Mouse (Mus musculus) liver, embryonic 14.5 days (tissue): Measurements from ENCODE around the gene Nipsnap1. TPM values are rescaled to one million over a fixed set of nuclear protein-coding genes. Genes with fewer than 3 reads are reported as not detected.

Experiments used
- ATAC-seq: fragments of 200-750 bp; cut with Nextera tagmentation; 2 replicates; pipeline ENCODE4 v1.8.0; 2017; ENCODE audit warnings: moderate number of reproducible peaks, mild to moderate bottlenecking, moderate library complexity; ENCODE audit not compliant: insufficient read depth
- DNase-seq, 3 experiments: peaks; one replicate each; pipeline ENCODE4 v3.0.0-alpha.2; 2012 to 2013; ENCODE audit warnings: low read depth in 3 of 3, low spot score in 3 of 3
- H3K27ac ChIP-seq: fragments of 300-500 bp; sonication (generic); 2 replicates; pipeline ENCODE4 v1.5.1; 2014; ENCODE audit warnings: moderate library complexity, mild to moderate bottlenecking, control low read depth, inconsistent platforms
- H3K27me3 ChIP-seq: fragments of 300-500 bp; sonication (generic); 2 replicates; pipeline ENCODE4 v1.6.1; 2014; ENCODE audit warnings: mild to moderate bottlenecking, low read length, moderate library complexity; ENCODE audit not compliant: control insufficient read depth, insufficient read depth
- H3K36me3 ChIP-seq: fragments of 300-500 bp; sonication (generic); replicated peaks from 2 replicates; pipeline ENCODE4 v1.6.1; 2014; ENCODE audit warnings: low read depth; ENCODE audit not compliant: control insufficient read depth, insufficient read depth
- H3K4me1 ChIP-seq, 2 experiments: fragments of 200-500 bp in 1 of 2; fragments of 300-500 bp in 1 of 2; sonication (generic) in 1 of 2; replicated peaks; 2 replicates each; pipeline ENCODE4 v1.6.1; 2012 to 2014; ENCODE audit warnings: antibody characterized with exemption in 1 of 2, inconsistent platforms in 1 of 2, low read length in 1 of 2; ENCODE audit not compliant: control insufficient read depth in 2 of 2, insufficient read depth in 2 of 2
- H3K4me2 ChIP-seq: fragments of 300-500 bp; sonication (generic); 2 replicates; pipeline ENCODE4 v1.6.1; 2014; ENCODE audit warnings: low read depth, mild to moderate bottlenecking, control low read depth, moderate library complexity
- H3K4me3 ChIP-seq, 2 experiments: fragments of 200-500 bp in 1 of 2; fragments of 300-500 bp in 1 of 2; sonication (generic) in 1 of 2; 2 replicates each; pipeline ENCODE4 v1.5.1; 2012 to 2014; ENCODE audit warnings: low read depth in 2 of 2, low read length in 2 of 2, mild to moderate bottlenecking in 2 of 2, control low read depth in 1 of 2, inconsistent platforms in 1 of 2, moderate library complexity in 1 of 2; ENCODE audit not compliant: insufficient read depth in 1 of 2
- H3K9ac ChIP-seq: fragments of 300-500 bp; sonication (generic); replicated peaks from 2 replicates; pipeline ENCODE4 v1.6.1; 2014; ENCODE audit warnings: mild to moderate bottlenecking, control low read depth, moderate library complexity
- H3K9me3 ChIP-seq: fragments of 300-500 bp; sonication (generic); 2 replicates; pipeline ENCODE4 v1.6.1; 2016; ENCODE audit warnings: low read length, mixed read lengths; ENCODE audit not compliant: control insufficient read depth
- CTCF ChIP-seq: IDR thresholded peaks from 2 replicates; pipeline ENCODE4 v1.5.1; 2016; ENCODE audit warnings: antibody characterized with exemption, low read depth, control low read depth
- EP300 ChIP-seq: IDR thresholded peaks from 2 replicates; pipeline ENCODE4 v1.6.1; 2016; ENCODE audit warnings: antibody characterized with exemption, low read depth
- WGBS: fragments of 180-500 bp; shearing (Covaris S2); extraction: QIAGEN DNeasy Blood & Tissue Kit; methylation state at CpG from one replicate; pipeline ENCODE4 v1.1.7; 2014; ENCODE audit not compliant: insufficient replicate concordance; 5-methylcytosine and 5-hydroxymethylcytosine counted together
- polyA plus RNA-seq, 2 experiments: library from polyadenylated mRNA; depleted of rRNA in 1 of 2; stranded (reverse) in 1 of 2; unstranded in 1 of 2; fragments of >200 nt; fragmentation: Nextera tagmentation in 1 of 2; extraction: Ambion mirVana in 1 of 2; gene quantifications; 2 replicates each; pipeline versions ENCODE4 v1.2.1 to v1.2.3; 2012 to 2014

Nipsnap1 gene
- polyA plus RNA-seq, 2 experiments = 41.9 to 63.4 TPM

DNA sequence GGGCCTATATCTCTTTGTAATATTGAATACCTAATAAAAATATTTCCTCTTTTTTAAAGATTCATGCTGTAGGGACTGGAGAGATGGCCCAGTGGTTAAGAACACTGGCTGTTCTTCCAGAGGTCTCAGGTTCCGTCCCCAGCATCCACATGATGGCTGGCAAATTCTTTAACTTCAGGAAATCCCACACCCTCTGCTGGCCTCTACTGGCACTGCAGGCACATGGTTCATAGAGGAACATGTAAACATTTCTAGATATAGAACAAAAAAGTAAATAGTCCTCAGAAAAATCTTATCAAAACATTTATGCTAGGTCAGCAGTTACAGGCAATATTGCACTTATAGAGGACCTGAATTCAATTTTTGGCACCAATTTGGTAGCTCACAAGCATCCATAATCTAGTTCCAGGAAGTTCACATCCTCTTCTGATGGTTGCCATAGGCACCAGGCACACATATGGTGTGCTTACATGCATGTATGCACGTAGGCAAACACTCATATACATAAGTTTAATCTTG, 11.7 kb downstream of the Nipsnap1 start:
- DNase-seq = no peak
- ATAC-seq = no peak
- Histone ChIP-seq H3K4me2 (no peak overlapping the region), H3K9ac (no peak overlapping the region), H3K36me3 (no peaks in the 10 kb centered on the region; the same call in 1 of the 2 replicates), H3K27ac (no peak overlapping the region), H3K9me3 (no peaks in the 10 kb centered on the region), H3K4me3 (no peak overlapping the region), H3K4me1 (peaks cover 0 to 3% of the 10 kb centered on the region in 2 experiments; a peak in 1 of 4 replicates), H3K27me3 (no peaks in the 10 kb centered on the region)
- TF ChIP-seq CTCF (peak; percentile 75), EP300 (no peak)
- WGBS = 51% methylated on average over 2 of the region's 2 CpGs

GRCm38 (mm10) chr11:4886987-4887386, 13.2 kb downstream of the Nipsnap1 start:
- TF ChIP-seq EP300 = no peak
- TF ChIP-seq CTCF = no peak
- H3K4me1 ChIP-seq = no peaks in the 10 kb centered on the region; a peak in 1 of 4 replicates
- no peaks in the 10 kb centered on the region; the same call in 1 of the 2 replicates for H3K36me3 ChIP-seq
- no peaks in the 10 kb centered on the region for H3K9me3 ChIP-seq
- no peak for DNase-seq
- H3K27ac ChIP-seq = no peak overlapping the region
- no peak overlapping the region for H3K4me3 ChIP-seq
- WGBS = 81% methylated on average over 3 of the region's 3 CpGs
- H3K4me2 ChIP-seq = no peak overlapping the region
- H3K27me3 ChIP-seq = no peaks in the 10 kb centered on the region
- no peak overlapping the region for H3K9ac ChIP-seq
- no peak for ATAC-seq

DNA sequence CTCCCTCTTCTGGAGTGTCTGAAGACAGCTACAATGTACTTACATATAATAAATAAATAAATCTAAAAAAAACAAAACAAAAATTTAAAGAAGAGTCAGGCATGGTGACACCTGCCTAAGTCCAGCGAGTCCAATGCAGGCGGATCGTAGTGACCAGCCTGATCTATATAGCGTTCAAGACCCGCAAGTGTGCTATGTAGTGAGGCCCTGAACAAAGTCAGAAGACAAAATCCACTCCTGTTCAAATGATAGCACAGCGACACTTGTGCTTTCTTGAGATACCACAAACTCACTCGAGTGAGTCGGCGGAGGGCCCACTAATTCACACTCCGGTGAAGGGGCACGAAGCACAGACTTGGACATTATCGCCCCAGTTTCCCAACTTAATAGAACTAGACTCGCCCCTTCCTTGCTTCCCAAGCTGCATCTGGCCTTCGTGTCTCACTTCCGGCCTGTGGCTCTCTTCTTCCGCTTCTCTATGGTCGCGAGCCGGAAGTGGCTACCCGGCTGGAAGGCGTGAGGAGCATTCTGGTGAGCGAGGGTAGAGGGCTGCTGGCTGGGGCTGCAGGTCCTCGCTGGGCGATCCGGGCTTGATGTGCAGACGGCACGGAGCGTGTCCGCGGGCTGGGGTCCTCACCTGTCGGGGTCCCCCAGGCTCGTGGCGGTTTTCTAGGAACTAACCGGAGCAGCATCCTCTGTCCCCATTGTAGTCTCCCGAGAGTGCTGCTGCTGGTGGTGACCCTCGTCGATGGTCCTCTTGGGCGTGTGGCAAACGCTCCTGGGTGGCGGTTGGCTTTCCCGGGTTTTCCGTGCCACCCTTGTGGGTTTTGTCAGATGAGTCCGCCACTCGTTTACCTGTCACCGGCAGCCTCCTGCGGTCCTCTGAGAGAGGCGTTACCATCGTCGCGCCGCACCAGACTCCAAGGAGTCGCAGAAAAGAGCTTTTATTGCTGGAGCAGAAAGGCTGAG, 21.4 kb downstream of the Nipsnap1 start, which contains the start of gene Thoc5:
Gene Thoc5 (plus strand): TSS at position 473 of the 969 bp plus-strand sequence.
- TF ChIP-seq EP300 (no peak), CTCF (no peak)
- peak; percentile 66 to 79 (median 71) for DNase-seq
- Histone ChIP-seq H3K9me3 (no peaks in the 10 kb centered on the region), H3K9ac (peak within 1 kb of the TSS; percentile 83), H3K4me2 (peak within 1 kb of the TSS; percentile 93), H3K4me1 (peaks cover 0 to 6% of the 10 kb centered on the region in 2 experiments; a peak in 3 of 4 replicates), H3K27ac (peak within 1 kb of the TSS; percentile 21), H3K36me3 (0 out of 2 replicates have a peak, but pooled peaks cover 2% of the 10 kb centered on the region), H3K27me3 (no peaks in the 10 kb centered on the region), H3K4me3 (peak within 1 kb of the TSS; percentile 84 to 93)
- peak; percentile 84 for ATAC-seq
- 2% methylated on average over 52 of the region's 52 CpGs for WGBS

DNA sequence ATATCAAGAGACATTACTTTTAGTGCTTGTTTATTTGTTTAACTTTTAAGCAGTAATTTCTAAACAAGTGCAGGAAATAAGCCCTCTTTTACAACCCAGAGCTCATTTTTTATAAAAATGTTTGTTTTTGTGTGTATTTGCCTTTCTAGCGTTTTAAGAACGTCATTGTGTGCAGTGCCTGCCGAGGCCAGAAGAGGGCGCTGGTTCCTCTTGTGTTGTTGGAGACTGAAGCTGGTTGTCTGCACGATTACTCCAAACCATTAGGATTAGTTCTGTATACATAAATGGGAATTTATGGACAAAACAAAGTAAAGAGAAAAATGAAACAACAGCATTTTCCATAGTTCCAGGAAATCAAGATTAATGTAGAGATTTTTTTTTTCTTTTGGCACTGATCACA, 26.7 kb downstream of the Nipsnap1 start:
- 58% methylated on average over 5 of the region's 5 CpGs for WGBS
- Histone ChIP-seq H3K27me3 (no peaks in the 10 kb centered on the region), H3K4me2 (no peak overlapping the region), H3K36me3 (peaks cover 14% of the 10 kb centered on the region), H3K4me1 (peaks cover 0 to 4% of the 10 kb centered on the region in 2 experiments; a peak in 2 of 4 replicates), H3K27ac (no peak overlapping the region), H3K4me3 (no peak overlapping the region), H3K9ac (no peak overlapping the region), H3K9me3 (no peaks in the 10 kb centered on the region)
- ATAC-seq (no peak), DNase-seq (peak in 1 of 3 experiments; percentile 23)
- TF ChIP-seq EP300 (no peak), CTCF (peak; percentile 69)

- ATAC-seq (no peak), DNase-seq (no peak)
- no peak overlapping the region for H3K27ac ChIP-seq
- TF ChIP-seq EP300 = no peak
- no peak for TF ChIP-seq CTCF
- H3K36me3 ChIP-seq = peaks cover 14% of the 10 kb centered on the region
- no peak overlapping the region for H3K4me2 ChIP-seq
- no peaks in the 10 kb centered on the region for H3K4me1 ChIP-seq
- H3K27me3 ChIP-seq = no peaks in the 10 kb centered on the region
- no peaks in the 10 kb centered on the region for H3K9me3 ChIP-seq
- no peak overlapping the region for H3K9ac ChIP-seq
- no peak overlapping the region for H3K4me3 ChIP-seq
- 71% methylated on average over 6 of the region's 6 CpGs for whole genome bisulfite sequencing
These were observed 28.2 kb downstream of the Nipsnap1 start for GRCm38 (mm10) chr11:4901956-4902355.
